Mouse (Mus musculus) embryonic facial prominence, embryonic 10.5 days (tissue): ENCODE results near the gene Ptk7. TPM values are rescaled to one million over a fixed set of nuclear protein-coding genes. Genes with fewer than 3 reads are reported as not detected.
A peak's percentile ranks its signal among the peaks of the same experiment; 100 is the strongest.

Experiments
- DNase-seq: peaks from one replicate; pipeline ENCODE4 v3.0.0-alpha.2; 2017; ENCODE audit warnings: low spot score
- H3K27ac ChIP-seq: fragments of 300-500 bp; sonication (generic); replicated peaks from 2 replicates; pipeline ENCODE4 v1.5.1; 2016; ENCODE audit warnings: mild to moderate bottlenecking
- H3K27me3 ChIP-seq: fragments of 300-500 bp; sonication (generic); replicated peaks from 2 replicates; pipeline ENCODE4 v1.6.1; 2016; ENCODE audit warnings: low read depth, mild to moderate bottlenecking; ENCODE audit not compliant: poor library complexity, severe bottlenecking
- H3K36me3 ChIP-seq: fragments of 300-500 bp; sonication (generic); replicated peaks from 2 replicates; pipeline ENCODE4 v1.6.1; 2016; ENCODE audit warnings: mild to moderate bottlenecking, moderate library complexity
- H3K4me1 ChIP-seq: fragments of 300-500 bp; sonication (generic); 2 replicates; pipeline ENCODE4 v1.6.1; 2016
- H3K4me3 ChIP-seq: fragments of 300-500 bp; sonication (generic); 2 replicates; pipeline ENCODE4 v1.5.1; 2016; ENCODE audit warnings: mild to moderate bottlenecking, moderate library complexity
- H3K9me3 ChIP-seq: fragments of 300-500 bp; sonication (generic); 2 replicates; pipeline ENCODE4 v1.6.1; 2016; ENCODE audit warnings: mild to moderate bottlenecking
- WGBS: fragments of 180-500 bp; shearing (Covaris S2); methylation state at CpG from one replicate; pipeline ENCODE4 v1.1.7; 2016; 5-methylcytosine and 5-hydroxymethylcytosine counted together
- polyA plus RNA-seq: library from polyadenylated mRNA; unstranded; fragments of >200 nt; fragmentation: Nextera tagmentation; extraction: Ambion mirVana; gene quantifications from 2 replicates; pipeline ENCODE4 v1.2.1, GENCODE M21; 2016

Ptk7 gene
- polyA plus RNA-seq, 1 experiment from 2014 or later, result 92.5 TPM

GRCm38 (mm10) chr17:46597956-46598355, 31.3 kb downstream of the Ptk7 start:
- WGBS, result 89% methylated on average over 11 of the region's 11 CpGs
- no peak overlapping the region for H3K4me3 ChIP-seq
- DNase-seq, result no peak
- no peaks in the 10 kb centered on the region; the same call in 1 of the 2 replicates for H3K9me3 ChIP-seq
- no peak overlapping the region for H3K27ac ChIP-seq
- H3K36me3 ChIP-seq, result peaks cover 40% of the 10 kb centered on the region
- H3K27me3 ChIP-seq, result no peaks in the 10 kb centered on the region
- H3K4me1 ChIP-seq, result peaks cover 29% of the 10 kb centered on the region

- peak overlapping the region; percentile 31; the same call in 1 of the 2 replicates for H3K4me3 ChIP-seq
- no peak for DNase-seq
- no peaks in the 10 kb centered on the region for H3K27me3 ChIP-seq
- H3K36me3 ChIP-seq, result peaks cover 43% of the 10 kb centered on the region
- 85% methylated on average over 6 of the region's 6 CpGs for WGBS
- peak overlapping the region; percentile 81 for H3K27ac ChIP-seq
- H3K9me3 ChIP-seq, result no peaks in the 10 kb centered on the region; the same call in 1 of the 2 replicates
- peaks cover 25% of the 10 kb centered on the region for H3K4me1 ChIP-seq
Observed at GRCm38 (mm10) chr17:46595336-46595735, 34.0 kb downstream of the Ptk7 start.

- Histone ChIP-seq H3K36me3 (peaks cover 51% of the 10 kb centered on the region), H3K9me3 (no peaks in the 10 kb centered on the region; the same call in 1 of the 2 replicates), H3K27me3 (no peaks in the 10 kb centered on the region), H3K4me1 (peaks cover 25% of the 10 kb centered on the region), H3K27ac (peak overlapping the region; percentile 81), H3K4me3 (peak overlapping the region; percentile 31)
- WGBS, result 20% methylated on average over 9 of the region's 9 CpGs
- DNase-seq, result peak; percentile 78
Observed at GRCm38 (mm10) chr17:46594606-46595005, 34.7 kb downstream of the Ptk7 start.

- H3K36me3 ChIP-seq, result peaks cover 61% of the 10 kb centered on the region
- H3K27me3 ChIP-seq, result no peaks in the 10 kb centered on the region
- peaks cover 25% of the 10 kb centered on the region for H3K4me1 ChIP-seq
- WGBS, result 94% methylated on average over 4 of the region's 4 CpGs
- no peak overlapping the region for H3K27ac ChIP-seq
- no peak for DNase-seq
- H3K9me3 ChIP-seq, result no peaks in the 10 kb centered on the region; the same call in 1 of the 2 replicates
- no peak overlapping the region for H3K4me3 ChIP-seq
Observed at GRCm38 (mm10) chr17:46593124-46593523, 36.2 kb downstream of the Ptk7 start.

DNA sequence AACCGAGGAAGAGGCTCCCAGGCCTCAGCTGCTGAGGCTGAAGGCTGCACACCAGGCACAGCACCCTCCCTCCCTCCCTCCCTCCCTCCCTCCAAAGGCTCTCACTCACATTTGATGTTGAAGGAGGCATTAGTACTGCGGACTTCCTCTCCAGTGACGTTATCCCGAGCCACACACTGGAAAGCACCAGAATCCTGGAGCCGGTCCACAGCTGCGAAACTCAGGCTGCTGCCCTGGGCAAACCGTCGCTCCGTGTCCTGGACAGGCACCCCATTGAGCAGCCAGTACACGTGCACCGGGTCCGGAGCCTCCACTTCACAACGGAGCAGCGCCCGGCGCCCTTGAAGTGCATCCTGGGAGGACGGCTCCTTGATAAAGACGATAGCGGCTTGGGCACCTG, 37.9 kb downstream of the Ptk7 start:
- Histone ChIP-seq H3K36me3 (peaks cover 61% of the 10 kb centered on the region), H3K4me3 (no peak overlapping the region), H3K9me3 (no peaks in the 10 kb centered on the region), H3K4me1 (peaks cover 25% of the 10 kb centered on the region), H3K27ac (no peak overlapping the region), H3K27me3 (no peaks in the 10 kb centered on the region)
- WGBS, result 90% methylated on average over 19 of the region's 19 CpGs
- DNase-seq, result no peak

GRCm38 (mm10) chr17:46590439-46590838, 38.9 kb downstream of the Ptk7 start:
- H3K4me1 ChIP-seq, result peaks cover 22% of the 10 kb centered on the region
- peaks cover 68% of the 10 kb centered on the region for H3K36me3 ChIP-seq
- no peak for DNase-seq
- no peak overlapping the region for H3K4me3 ChIP-seq
- WGBS, result 91% methylated on average over 7 of the region's 7 CpGs
- no peaks in the 10 kb centered on the region for H3K9me3 ChIP-seq
- no peak overlapping the region; the same call in 1 of the 2 replicates for H3K27ac ChIP-seq
- H3K27me3 ChIP-seq, result no peaks in the 10 kb centered on the region

DNA sequence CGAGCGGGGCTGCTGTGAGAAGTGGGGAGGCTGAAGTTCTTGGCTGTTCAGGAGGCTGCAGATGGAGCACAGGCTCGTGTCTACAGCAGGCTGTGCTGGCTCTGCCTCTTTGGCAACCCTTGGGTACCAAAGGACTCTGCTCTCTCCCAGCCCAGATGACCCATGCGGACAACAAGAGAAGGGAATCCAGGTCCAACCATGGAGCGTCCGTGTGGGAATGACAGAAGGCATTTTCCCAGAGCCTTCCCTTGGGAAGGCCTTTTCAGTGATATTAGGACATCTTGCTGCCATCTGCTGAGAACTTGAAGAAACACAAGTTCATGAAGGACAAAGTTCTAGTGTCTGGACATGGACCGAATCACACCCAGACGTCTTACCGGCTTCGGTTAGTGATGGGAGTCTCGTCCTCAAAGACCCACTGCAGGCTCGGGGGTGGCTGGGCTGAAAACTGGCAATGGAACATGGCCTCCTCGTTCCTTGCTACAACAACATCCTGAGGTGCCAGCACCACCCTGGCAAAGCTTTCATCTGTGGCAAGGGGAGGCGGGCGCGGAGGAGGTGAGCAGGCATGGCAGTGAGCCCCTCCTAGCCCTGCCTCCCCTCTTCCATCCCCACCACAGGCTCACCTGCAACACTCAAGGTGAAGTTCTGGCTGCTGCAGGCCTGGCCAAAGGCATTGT, 39.5 kb downstream of the Ptk7 start:
- Histone ChIP-seq H3K27ac (no peak overlapping the region; the same call in 1 of the 2 replicates), H3K27me3 (no peaks in the 10 kb centered on the region), H3K9me3 (no peaks in the 10 kb centered on the region), H3K36me3 (peaks cover 75% of the 10 kb centered on the region), H3K4me1 (peaks cover 15% of the 10 kb centered on the region), H3K4me3 (no peak overlapping the region)
- no peak for DNase-seq
- 92% methylated on average over 16 of the region's 16 CpGs for WGBS

DNA sequence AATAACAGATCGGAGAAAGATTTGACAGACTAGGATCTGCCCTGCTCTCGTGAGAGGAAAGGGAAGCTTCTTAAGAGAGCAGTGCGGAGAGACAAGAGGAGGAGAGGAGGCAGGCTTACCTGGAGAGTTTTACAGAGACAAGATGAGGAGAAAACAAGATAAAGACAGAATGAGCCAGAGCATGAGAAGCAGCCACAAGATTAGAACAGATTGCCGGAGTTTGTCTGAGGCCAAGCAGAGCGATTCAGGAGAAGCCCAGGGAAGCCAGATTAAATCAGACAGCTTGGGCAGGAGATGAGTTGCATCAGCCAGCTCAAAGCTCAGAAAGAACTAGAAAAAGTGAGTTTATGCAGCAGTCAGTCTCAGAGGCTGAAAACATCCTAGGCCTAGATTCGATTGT, 40.4 kb downstream of the Ptk7 start:
- no peaks in the 10 kb centered on the region for H3K9me3 ChIP-seq
- no peak overlapping the region for H3K27ac ChIP-seq
- H3K4me3 ChIP-seq, result no peak overlapping the region
- peaks cover 81% of the 10 kb centered on the region for H3K36me3 ChIP-seq
- no peak for DNase-seq
- H3K27me3 ChIP-seq, result no peaks in the 10 kb centered on the region
- H3K4me1 ChIP-seq, result 0 out of 2 replicates have a peak, but pooled peaks cover 9% of the 10 kb centered on the region
- 94% methylated on average over 6 of the region's 6 CpGs for WGBS

DNA sequence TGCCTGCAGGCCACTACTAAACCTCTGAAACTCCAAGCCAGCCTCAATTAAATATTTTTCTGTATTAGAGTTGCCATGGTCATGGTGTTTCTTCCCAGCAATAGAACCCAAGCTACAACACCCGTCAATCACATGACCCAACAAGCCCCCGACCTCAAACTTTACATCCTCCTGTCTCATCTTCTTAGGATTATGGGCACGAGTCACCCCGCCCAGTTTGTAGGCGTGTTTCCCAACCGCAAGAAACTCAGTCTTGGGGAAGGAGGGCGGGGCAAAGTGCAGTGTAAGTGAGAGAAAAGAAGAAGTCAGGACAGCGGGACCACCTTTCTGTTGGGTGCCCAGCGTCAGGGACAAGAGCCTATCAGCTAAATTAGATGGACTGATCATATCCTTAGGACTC, 41.1 kb downstream of the Ptk7 start:
- Histone ChIP-seq H3K9me3 (no peaks in the 10 kb centered on the region), H3K27me3 (no peaks in the 10 kb centered on the region), H3K27ac (no peak overlapping the region), H3K4me3 (no peak overlapping the region), H3K4me1 (0 out of 2 replicates have a peak, but pooled peaks cover 6% of the 10 kb centered on the region), H3K36me3 (peaks cover 81% of the 10 kb centered on the region)
- no peak for DNase-seq
- 84% methylated on average over 9 of the region's 9 CpGs for WGBS

- no peak for DNase-seq
- H3K4me1 ChIP-seq, result no peaks in the 10 kb centered on the region
- H3K27ac ChIP-seq, result no peak overlapping the region
- peaks cover 89% of the 10 kb centered on the region for H3K36me3 ChIP-seq
- WGBS, result 95% methylated on average over 8 of the region's 8 CpGs
- H3K4me3 ChIP-seq, result no peak overlapping the region
- H3K27me3 ChIP-seq, result no peaks in the 10 kb centered on the region
- H3K9me3 ChIP-seq, result no peaks in the 10 kb centered on the region
Observed at GRCm38 (mm10) chr17:46586327-46586726, 43.0 kb downstream of the Ptk7 start.

- peak; percentile 28 for DNase-seq
- no peak overlapping the region for H3K27ac ChIP-seq
- H3K27me3 ChIP-seq, result no peaks in the 10 kb centered on the region
- H3K9me3 ChIP-seq, result peaks cover 6% of the 10 kb centered on the region; the same call in 1 of the 2 replicates
- WGBS, result 82% methylated on average over 5 of the region's 5 CpGs
- H3K4me3 ChIP-seq, result no peak overlapping the region
- no peaks in the 10 kb centered on the region for H3K4me1 ChIP-seq
- peaks cover 92% of the 10 kb centered on the region for H3K36me3 ChIP-seq
Observed at GRCm38 (mm10) chr17:46578650-46579049, 50.7 kb downstream of the Ptk7 start.

- peaks cover 97% of the 10 kb centered on the region for H3K36me3 ChIP-seq
- no peak for DNase-seq
- H3K4me1 ChIP-seq, result no peaks in the 10 kb centered on the region
- no peaks in the 10 kb centered on the region for H3K27me3 ChIP-seq
- no peak overlapping the region for H3K27ac ChIP-seq
- H3K9me3 ChIP-seq, result peaks cover 6% of the 10 kb centered on the region; the same call in 1 of the 2 replicates
- 88% methylated on average over 13 of the region's 13 CpGs for WGBS
- no peak overlapping the region for H3K4me3 ChIP-seq
Observed at GRCm38 (mm10) chr17:46576070-46576469, 53.2 kb downstream of the Ptk7 start.

DNA sequence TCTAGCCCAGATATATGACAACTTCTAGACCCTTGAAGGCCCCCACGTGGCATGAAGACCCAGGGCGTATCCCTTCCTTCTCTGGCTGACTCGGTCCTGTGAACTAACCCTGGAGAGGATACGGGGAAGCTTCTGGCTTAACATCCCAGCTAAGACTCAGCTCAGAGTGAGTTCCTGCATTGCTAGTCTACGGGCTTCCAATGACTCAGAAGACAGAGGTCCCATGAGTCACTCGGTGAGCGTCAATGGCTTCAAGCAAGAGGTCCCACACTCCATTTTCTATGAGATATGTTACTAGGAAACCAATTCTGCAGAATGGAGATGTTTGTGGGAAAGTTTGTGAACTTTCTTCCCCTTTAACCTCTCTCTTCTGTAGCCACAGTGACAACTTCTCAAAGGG, 54.8 kb downstream of the Ptk7 start:
- H3K27ac ChIP-seq, result no peak overlapping the region
- H3K9me3 ChIP-seq, result no peaks in the 10 kb centered on the region
- no peak overlapping the region for H3K4me3 ChIP-seq
- peaks cover 97% of the 10 kb centered on the region for H3K36me3 ChIP-seq
- 93% methylated on average over 7 of the region's 7 CpGs for WGBS
- DNase-seq, result no peak
- H3K27me3 ChIP-seq, result no peaks in the 10 kb centered on the region
- no peaks in the 10 kb centered on the region for H3K4me1 ChIP-seq
